Comparison of ENCODE assay signal across 22 mouse cellular contexts in the genomic region with DNA sequence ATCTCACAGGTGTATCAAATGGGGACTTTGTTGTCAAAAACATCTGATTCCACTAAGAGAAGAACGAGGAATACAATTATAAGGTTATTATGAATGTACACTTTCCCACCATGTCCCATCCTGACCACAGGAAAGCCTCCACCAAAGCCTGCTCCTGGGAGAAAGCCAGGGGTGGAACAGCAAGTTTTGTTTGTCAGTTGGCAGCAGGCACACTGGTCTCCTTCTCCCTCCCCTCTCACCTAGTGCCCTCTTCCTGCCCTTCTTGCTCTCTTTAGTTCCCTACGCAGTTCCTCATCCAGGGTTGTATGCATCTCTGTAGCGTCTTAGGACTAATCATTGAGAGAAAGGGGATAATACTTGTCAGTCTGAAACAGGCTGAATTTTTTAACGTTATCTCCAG.
A peak's percentile ranks its signal among the peaks of the same experiment; 100 is the strongest.
DNase-seq lines count a peak whose midpoint lies in the region; ATAC-seq lines count a peak whose summit lies in the region.
"Had no signal": no experiment of that assay in that cellular context is flagged by ENCODE, and none has a peak within 500 bp of the region (broad histone marks: within the 10 kb centered on the region; RNA-seq: fewer than 3 reads in every experiment).

No protein-coding gene starts in this region.

- DNase-seq in adrenal gland, postnatal 10 days = peak; percentile 46
- DNase-seq in adrenal gland, postnatal 25 days = no peak
- peak; percentile 20 to 33 for DNase-seq in kidney, postnatal 36 days
- peak; percentile 41 to 49 for DNase-seq in heart, postnatal 36 days
- peak; percentile 85 for DNase-seq in lung, postnatal 36 days
- no peak for DNase-seq in spleen, postnatal 4 days (ENCODE audit: low spot score in 2 of 2)
- DNase-seq in B cell, adult 2 months = no peak
- DNase-seq: cerebellum, adult 9-10 months; forebrain, postnatal 0 days; gastrocnemius, postnatal 14 days; kidney, postnatal 4 days; right cerebral cortex, postnatal 25 days; thymus, postnatal 36 days had no signal

- no peak overlapping the region for H3K9ac ChIP-seq in kidney, embryonic 14.5 days (ENCODE audit: low read depth, low read length)
- H3K9ac ChIP-seq: embryonic facial prominence, embryonic 12.5 days; forebrain, postnatal 0 days; heart, embryonic 15.5 days; hindbrain, embryonic 15.5 days; lung, embryonic 15.5 days had no signal

- H3K27ac ChIP-seq in kidney, embryonic 14.5 days (ENCODE audit: low read depth, low read length) = no peak overlapping the region
- H3K27ac ChIP-seq: embryonic facial prominence, embryonic 12.5 days; heart, embryonic 15.5 days; hindbrain, embryonic 15.5 days; lung, embryonic 15.5 days; midbrain, embryonic 10.5 days had no signal

- no peaks in the 10 kb centered on the region for H3K9me3 ChIP-seq in kidney, embryonic 14.5 days (ENCODE audit: control insufficient read depth, low read length)
- H3K9me3 ChIP-seq: embryonic facial prominence, embryonic 12.5 days; heart, embryonic 15.5 days; hindbrain, embryonic 15.5 days; lung, embryonic 15.5 days; midbrain, embryonic 10.5 days had no signal

- H3K36me3 ChIP-seq in kidney, embryonic 14.5 days (ENCODE audit: control insufficient read depth, insufficient read depth, low read length) = no peaks in the 10 kb centered on the region
- H3K36me3 ChIP-seq: embryonic facial prominence, embryonic 12.5 days; heart, embryonic 15.5 days; hindbrain, embryonic 15.5 days; lung, embryonic 15.5 days; midbrain, embryonic 10.5 days had no signal

- H3K4me2 ChIP-seq in kidney, embryonic 14.5 days (replicated peaks; ENCODE audit: low read depth, low read length) = no peak overlapping the region
- H3K4me2 ChIP-seq: embryonic facial prominence, embryonic 12.5 days; heart, embryonic 15.5 days; hindbrain, embryonic 15.5 days; liver, embryonic 11.5 days; lung, embryonic 15.5 days had no signal

- H3K4me3 ChIP-seq in kidney, embryonic 14.5 days (ENCODE audit: low read length) = no peak overlapping the region
- H3K4me3 ChIP-seq: embryonic facial prominence, embryonic 12.5 days; heart, embryonic 15.5 days; hindbrain, embryonic 15.5 days; lung, embryonic 15.5 days; midbrain, embryonic 10.5 days had no signal

- no peaks in the 10 kb centered on the region for H3K27me3 ChIP-seq in kidney, embryonic 14.5 days (ENCODE audit: control insufficient read depth, insufficient read depth, low read length)
- H3K27me3 ChIP-seq: CH12.LX; embryonic facial prominence, embryonic 12.5 days; heart, embryonic 15.5 days; hindbrain, embryonic 15.5 days; lung, embryonic 15.5 days had no signal

- ATAC-seq in kidney, embryonic 14.5 days (ENCODE audit: low FRiP score, low TSS enrichment) = no peak
- ATAC-seq: forebrain, postnatal 0 days; intestine, postnatal 0 days had no signal

- intact Hi-C loops in heart, postnatal 36 days (cut with DNase I) = no loop called here

- WGBS in kidney, embryonic 14.5 days = 87% methylated on average over 4 of the region's 4 CpGs

- no peaks in the 10 kb centered on the region for H3K4me1 ChIP-seq in kidney, embryonic 14.5 days (ENCODE audit: control insufficient read depth, insufficient read depth, low read length)
- H3K4me1 ChIP-seq: embryonic facial prominence, embryonic 12.5 days; hindbrain, embryonic 15.5 days; midbrain, embryonic 10.5 days had no signal

Comparison
In these comparisons a context has a peak if more than half of its experiments do, and no peak if none do; other contexts are left out.
1. DNase-seq: peak in adrenal gland, postnatal 10 days (single experiment), kidney, postnatal 36 days (2 of 2), heart, postnatal 36 days (2 of 2) and lung, postnatal 36 days (single experiment); none in adrenal gland, postnatal 25 days (single experiment), spleen, postnatal 4 days (0 of 2) and B cell, adult 2 months (0 of 2).